Mouse (Mus musculus) cerebellum, adult 9-10 months (tissue): ENCODE measurements at regions not wholly inside any gene's neighbourhood (a gene's known extent, or its start where the extent isn't known, plus 50 kb on each side); places are given as distances from the start of the nearest gene placed in this dataset.

Experiments
- DNase-seq: peaks from one replicate; pipeline ENCODE4 v3.0.0; 2022

GRCm38 (mm10) chr5:149338016-149338696 lies 73.4 kb upstream of the Medag start:
- DNase-seq: no peak

GRCm38 (mm10) chr5:149338697-149339078 lies 72.9 kb upstream of the Medag start:
- no peak for DNase-seq

DNA sequence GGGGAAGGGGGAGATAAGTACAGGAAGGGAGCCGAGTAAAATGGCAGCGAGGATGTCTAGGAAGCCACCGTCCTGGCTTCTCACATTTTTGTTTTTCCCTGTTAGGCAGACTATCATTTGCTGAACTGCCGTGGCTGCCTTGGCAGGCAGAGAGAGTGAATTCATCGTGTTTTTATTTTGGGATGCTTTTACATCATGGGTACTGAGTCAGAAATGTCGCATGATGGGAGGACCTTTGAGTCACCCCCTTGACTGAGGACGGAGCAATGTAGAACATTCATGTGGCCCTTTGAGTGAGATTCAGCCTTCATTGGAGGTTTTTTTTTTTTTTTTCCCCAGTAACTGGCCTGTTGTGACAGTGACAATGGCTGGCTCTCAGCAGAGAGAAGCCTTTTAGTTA lies 71.2 kb upstream of the Medag start:
- no peak for DNase-seq

GRCm38 (mm10) chr5:149341461-149341860 lies 70.1 kb upstream of the Medag start:
- no peak for DNase-seq

GRCm38 (mm10) chr5:149343610-149344527 lies 67.7 kb upstream of the Medag start:
- DNase-seq: no peak

DNA sequence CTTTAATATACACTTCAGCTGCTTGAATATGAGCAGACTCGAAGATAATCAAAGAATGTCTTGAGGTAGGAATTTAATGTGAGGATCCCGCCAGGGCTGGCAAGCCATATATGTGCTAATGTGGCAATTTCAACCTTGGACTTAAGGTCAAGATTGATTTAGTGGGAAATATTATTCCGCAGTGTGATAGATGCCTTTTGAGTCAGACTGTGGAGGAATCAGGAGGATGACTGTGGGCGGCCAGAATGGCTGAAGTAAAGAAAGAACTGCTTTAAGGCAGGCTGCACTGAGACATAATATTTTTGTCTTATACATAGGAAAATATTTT lies 67.1 kb upstream of the Medag start:
- no peak for DNase-seq

GRCm38 (mm10) chr5:149345161-149345560 lies 66.4 kb upstream of the Medag start:
- no peak for DNase-seq

GRCm38 (mm10) chr5:149349685-149350084 lies 61.9 kb upstream of the Medag start:
- DNase-seq: no peak

DNA sequence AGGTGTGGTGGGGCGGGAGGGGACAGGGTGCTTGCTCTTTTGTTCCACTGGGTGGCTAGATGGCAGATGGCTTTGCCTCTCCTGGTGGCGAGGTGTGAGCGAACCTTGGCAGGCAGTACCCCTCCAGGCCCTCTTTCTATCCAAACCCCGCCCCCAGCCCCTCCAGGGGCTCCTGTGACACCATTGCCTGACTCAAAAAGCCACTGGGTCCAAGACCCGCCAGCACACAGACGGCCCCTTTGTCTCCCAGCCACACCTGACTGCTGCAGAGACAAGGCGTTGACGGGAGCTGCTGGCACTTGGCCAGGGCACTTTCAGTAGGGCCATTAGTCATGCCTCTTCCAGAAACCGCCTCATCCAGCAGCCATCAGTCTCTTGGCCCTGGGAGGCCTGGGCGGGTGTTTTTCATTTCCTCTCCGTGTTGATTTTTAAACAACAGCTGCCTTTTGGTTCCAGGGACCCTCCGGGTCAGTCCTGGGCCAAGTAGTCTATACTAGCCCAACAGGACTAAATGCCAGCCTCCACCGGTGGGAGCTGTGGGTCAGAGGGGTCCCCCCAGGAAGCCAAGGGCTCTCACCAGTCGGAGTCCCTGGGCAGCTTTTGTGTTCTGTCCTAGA lies 58.4 kb upstream of the Medag start:
- DNase-seq: peak; percentile 77

DNA sequence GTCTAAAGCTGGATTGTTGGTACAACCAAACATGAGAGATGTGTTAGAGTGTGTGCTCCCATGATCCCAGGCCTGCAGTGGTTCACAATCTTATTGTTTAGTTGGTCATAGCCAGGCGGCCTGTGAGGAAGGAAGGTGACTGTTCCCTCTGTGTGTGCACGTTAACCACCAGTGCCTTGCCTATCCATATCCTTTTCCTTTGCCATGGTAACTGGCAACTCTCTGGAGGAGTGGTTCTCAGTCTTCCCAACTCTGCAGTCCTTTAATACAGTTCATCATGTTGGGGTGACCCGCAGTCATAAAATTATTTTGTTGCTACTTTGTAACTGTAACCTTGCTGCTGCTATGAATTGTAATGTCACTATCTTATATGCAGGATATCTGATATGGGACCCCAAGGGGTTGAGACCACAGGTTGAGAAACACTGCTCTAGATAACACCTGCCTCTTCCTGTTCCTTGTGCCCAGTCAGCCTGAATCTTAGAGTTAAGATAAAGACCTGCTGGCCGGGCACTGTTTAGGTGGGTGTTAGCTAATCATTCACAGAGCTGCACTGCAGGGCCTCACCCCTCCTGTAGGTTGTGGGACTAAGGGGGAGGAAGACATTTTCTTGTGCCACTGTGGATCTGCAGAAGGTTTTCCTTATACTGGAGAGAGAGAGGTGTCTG lies 57.0 kb upstream of the Medag start:
- DNase-seq: no peak

DNA sequence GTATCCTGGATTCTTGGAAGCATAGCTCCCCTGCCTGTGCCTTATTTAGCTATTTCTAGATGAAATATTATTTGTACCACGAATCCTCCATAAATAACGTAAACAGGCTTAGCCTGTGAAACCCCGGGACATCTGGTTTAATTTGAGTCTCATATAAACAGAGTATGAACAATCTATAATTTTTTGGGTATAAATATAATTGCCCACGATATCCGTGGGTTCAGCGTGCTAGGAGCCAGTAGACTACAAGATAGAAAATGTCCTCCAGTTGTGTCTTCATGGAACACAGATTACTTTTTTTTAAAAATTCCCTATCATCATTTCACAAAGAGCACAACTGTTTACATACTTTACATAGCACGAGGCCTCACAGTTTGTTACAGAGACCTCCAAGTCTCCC lies 56.4 kb upstream of the Medag start:
- no peak for DNase-seq

- DNase-seq: no peak
Observed at GRCm38 (mm10) chr5:149356970-149357369, 54.6 kb upstream of the Medag start.
